Mouse (Mus musculus) G1E (cell line): ENCODE measurements around the gene Ppme1. TPM values are rescaled to one million over a fixed set of nuclear protein-coding genes. Genes with fewer than 3 reads are reported as not detected.

Source experiments
- ATAC-seq: 2 replicates; pipeline ENCODE4 v1.8.0; 2016; ENCODE audit warnings: mild to moderate bottlenecking; ENCODE audit not compliant: insufficient number of reproducible peaks, poor library complexity, low FRiP score, severe bottlenecking; ENCODE audit errors: extremely low read depth
- DNase-seq: peaks from one replicate; pipeline ENCODE4 v3.0.0; 2012; ENCODE audit warnings: low spot score
- H3K27me3 ChIP-seq: 2 replicates; pipeline ENCODE4 v1.6.1; 2012; ENCODE audit warnings: mild to moderate bottlenecking, low read length, inconsistent platforms; ENCODE audit not compliant: insufficient read depth
- H3K36me3 ChIP-seq: replicated peaks from 2 replicates; pipeline ENCODE3; 2012; ENCODE audit warnings: mild to moderate bottlenecking, inconsistent platforms
- H3K4me1 ChIP-seq: 2 replicates; pipeline ENCODE4 v1.6.1; 2012; ENCODE audit warnings: low read depth, low read length, inconsistent platforms, mixed read lengths; ENCODE audit not compliant: insufficient read depth
- H3K4me3 ChIP-seq: 2 replicates; pipeline ENCODE4 v1.5.1; 2012; ENCODE audit warnings: low read depth, mild to moderate bottlenecking, inconsistent platforms, low read length, moderate library complexity, mixed read lengths
- H3K9me3 ChIP-seq: replicated peaks from 2 replicates; pipeline ENCODE4 v1.6.1; 2012; ENCODE audit warnings: inconsistent platforms
- CTCF ChIP-seq: IDR thresholded peaks from 2 replicates; pipeline ENCODE4 v1.5.1; 2012; ENCODE audit warnings: low read depth, low read length, inconsistent platforms, mixed read lengths
- GATA1 ChIP-seq: IDR thresholded peaks from 2 replicates; pipeline ENCODE4 v1.6.1; 2012; ENCODE audit warnings: borderline replicate concordance, low read length, inconsistent platforms, mixed read lengths
- GATA2 ChIP-seq: IDR thresholded peaks from 2 replicates; pipeline ENCODE4 v1.6.1; 2012; ENCODE audit warnings: low read depth, low read length, inconsistent platforms, borderline replicate concordance
- POLR2AphosphoS5 ChIP-seq: IDR thresholded peaks from 2 replicates; pipeline ENCODE4 v1.6.1; 2012; ENCODE audit warnings: low read depth, low read length, inconsistent platforms; ENCODE audit not compliant: insufficient replicate concordance
- TAL1 ChIP-seq: conservative IDR thresholded peaks from 2 replicates; pipeline ENCODE4 v1.6.1; 2012; ENCODE audit warnings: low read depth, low read length, inconsistent platforms, mixed read lengths
- polyA plus RNA-seq: library from polyadenylated mRNA; stranded (reverse); fragments of >175 nt; gene quantifications from 2 replicates; pipeline ENCODE4 v1.2.3, GENCODE M21; 2012
- total RNA-seq, 2 experiments: library from RNA; stranded (forward) in 1 of 2; stranded (reverse) in 1 of 2; fragments of 200-1000 nt in 1 of 2; fragments of >200 nt in 1 of 2; fragmentation: Nextera tagmentation in 1 of 2; gene quantifications; 2 replicates each; pipeline ENCODE4 v1.2.3; 2014 to 2017

The Ppme1 gene
- total and polyA plus RNA-seq, 3 experiments = 57.8 to 87.0 (median 61.1) TPM

DNA sequence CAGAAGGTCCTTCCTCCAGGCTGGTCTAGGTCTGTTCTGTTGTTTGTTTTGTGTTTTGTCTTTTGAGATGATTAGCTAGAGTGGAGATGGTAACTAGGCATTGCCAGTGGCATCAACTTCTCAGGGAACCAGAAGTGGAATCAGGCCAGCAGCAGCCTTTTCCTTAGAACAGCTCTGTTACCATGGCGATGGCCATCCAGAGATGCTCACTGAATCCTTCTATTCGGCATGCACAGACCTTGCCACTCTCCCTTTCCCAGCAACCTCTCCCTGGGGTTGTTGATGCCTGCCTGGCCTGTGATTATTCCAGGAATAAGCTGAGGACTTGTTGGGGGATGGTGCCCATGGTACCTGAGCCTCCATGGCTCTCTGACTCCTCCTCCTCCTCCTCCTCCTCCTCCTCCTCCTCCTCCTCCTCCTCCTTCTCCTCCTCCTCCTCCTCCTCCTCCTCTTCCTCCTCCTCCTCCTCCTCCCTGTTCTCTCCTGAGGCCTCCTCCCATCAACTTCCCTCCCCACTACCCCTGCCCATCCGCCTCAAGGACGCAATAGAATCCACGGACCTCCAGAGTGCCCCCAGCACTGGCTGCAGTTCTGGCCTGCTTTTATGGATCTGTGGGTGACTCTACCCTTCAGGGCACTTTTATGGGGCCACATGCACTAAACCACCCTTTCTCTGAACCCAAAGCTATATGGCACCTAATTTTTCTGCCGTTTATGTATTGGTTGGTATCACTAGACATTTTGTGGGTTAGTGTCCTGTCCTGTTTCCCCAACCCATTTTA lies 64.0 kb downstream of the Ppme1 start:
- ATAC-seq (no peak), DNase-seq (no peak)
- H3K27me3 ChIP-seq = peaks cover 46% of the 10 kb centered on the region
- no peaks in the 10 kb centered on the region for H3K9me3 ChIP-seq
- H3K4me1 ChIP-seq = peaks cover 3% of the 10 kb centered on the region; the same call in 1 of the 2 replicates
- H3K4me3 ChIP-seq = no peak overlapping the region
- no peaks in the 10 kb centered on the region for H3K36me3 ChIP-seq
- TF ChIP-seq GATA2 = no peak
- TF ChIP-seq TAL1 = no peak
- TF ChIP-seq GATA1 = no peak
- TF ChIP-seq POLR2AphosphoS5 = no peak

DNA sequence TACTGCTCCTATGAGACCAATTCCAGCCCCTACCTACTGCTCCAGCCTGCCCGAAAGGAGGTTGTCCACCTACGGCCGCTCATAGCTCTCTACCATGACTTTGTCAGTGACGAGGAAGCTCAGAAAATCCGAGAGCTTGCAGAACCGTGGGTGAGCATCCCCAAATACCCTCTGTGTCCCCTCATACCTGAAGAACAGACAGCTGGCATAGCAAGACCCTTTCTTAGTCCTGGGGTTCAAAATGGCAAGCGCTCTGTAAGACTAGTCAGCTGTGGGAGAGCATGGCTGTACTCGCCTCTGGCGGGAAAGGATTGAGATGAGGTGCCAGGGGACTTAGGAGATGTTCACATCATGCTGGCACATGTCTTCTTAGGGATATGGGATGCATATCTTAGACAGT lies 66.2 kb downstream of the Ppme1 start:
- ATAC-seq = no peak

DNA sequence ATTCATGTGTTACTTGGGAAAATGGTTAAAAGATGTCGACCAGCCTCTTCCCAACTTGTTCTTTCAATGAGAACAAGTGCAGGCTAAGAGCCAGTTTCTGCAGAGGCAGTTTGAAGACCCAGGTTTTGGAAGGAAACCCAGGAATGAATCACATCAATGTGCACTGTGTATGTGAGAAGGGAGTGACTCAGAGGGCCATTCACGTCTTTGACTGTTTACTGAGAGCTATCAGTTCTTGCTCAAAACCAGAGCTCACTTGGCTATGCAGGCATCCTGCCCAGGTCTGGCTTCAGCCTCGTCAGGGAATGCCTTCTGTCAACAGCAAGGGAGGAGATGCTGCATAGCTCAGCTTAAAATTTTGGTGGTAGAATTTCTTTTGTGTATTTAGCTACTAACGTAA lies 69.8 kb downstream of the Ppme1 start:
- Histone ChIP-seq H3K9me3 (no peaks in the 10 kb centered on the region), H3K4me3 (no peak overlapping the region), H3K4me1 (no peaks in the 10 kb centered on the region), H3K27me3 (peaks cover 37% of the 10 kb centered on the region), H3K36me3 (no peaks in the 10 kb centered on the region)
- TF ChIP-seq GATA2 (no peak), POLR2AphosphoS5 (no peak), CTCF (no peak), GATA1 (no peak), TAL1 (no peak)
- DNase-seq = no peak
- no peak for ATAC-seq

More for the DNA sequence above, 66.2 kb downstream of the Ppme1 start:
- no peak for TF ChIP-seq GATA1
- TF ChIP-seq TAL1 = no peak
- no peak for TF ChIP-seq POLR2AphosphoS5
- no peak for TF ChIP-seq GATA2
- no peak for TF ChIP-seq CTCF
- no peak for DNase-seq
- H3K27me3 ChIP-seq = peaks cover 43% of the 10 kb centered on the region
- no peaks in the 10 kb centered on the region for H3K4me1 ChIP-seq
- H3K36me3 ChIP-seq = no peaks in the 10 kb centered on the region
- H3K4me3 ChIP-seq = no peak overlapping the region
- no peaks in the 10 kb centered on the region for H3K9me3 ChIP-seq

GRCm38 (mm10) chr7:100301390-100301789 lies 70.7 kb downstream of the Ppme1 start:
- no peaks in the 10 kb centered on the region for H3K4me1 ChIP-seq
- no peaks in the 10 kb centered on the region for H3K9me3 ChIP-seq
- no peak for ATAC-seq
- no peak overlapping the region for H3K4me3 ChIP-seq
- H3K27me3 ChIP-seq = peaks cover 37% of the 10 kb centered on the region
- no peaks in the 10 kb centered on the region for H3K36me3 ChIP-seq
- DNase-seq = no peak
- no peak for TF ChIP-seq POLR2AphosphoS5
- TF ChIP-seq GATA2 = no peak
- TF ChIP-seq TAL1 = no peak
- TF ChIP-seq CTCF = no peak
- no peak for TF ChIP-seq GATA1

DNA sequence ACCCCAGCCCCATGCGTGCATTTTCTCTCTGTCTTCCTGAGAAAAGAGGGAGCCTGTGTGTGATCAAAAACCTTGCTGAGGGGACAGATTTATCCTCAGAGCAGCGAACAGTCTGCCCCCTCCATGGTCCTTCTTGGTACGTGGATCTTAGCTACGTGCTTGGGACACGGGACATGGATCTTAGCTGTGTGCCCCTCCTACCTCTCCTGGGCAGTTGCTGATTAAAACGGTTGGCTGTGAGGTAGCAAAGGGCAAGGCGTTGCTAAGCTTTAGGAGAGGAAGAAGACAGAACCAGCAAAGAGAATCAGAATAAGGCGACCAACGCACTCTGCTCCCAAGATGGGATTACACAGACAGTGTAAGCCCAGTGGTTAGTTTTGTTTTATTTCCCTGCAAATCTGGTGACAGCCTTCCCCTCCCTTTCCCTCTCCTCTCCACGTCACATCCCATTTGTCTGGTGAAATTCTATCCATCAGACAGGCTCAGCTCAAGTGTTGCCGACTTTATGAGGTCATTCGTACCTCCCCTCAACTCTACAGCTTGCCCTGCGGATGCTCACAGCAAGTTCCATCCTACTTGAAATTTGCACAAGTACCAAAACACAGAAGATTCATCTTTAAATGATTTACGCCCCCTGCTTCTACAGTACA lies 73.1 kb downstream of the Ppme1 start:
- Histone ChIP-seq H3K27me3 (peaks cover 38% of the 10 kb centered on the region), H3K4me1 (no peaks in the 10 kb centered on the region), H3K9me3 (no peaks in the 10 kb centered on the region), H3K4me3 (no peak overlapping the region), H3K36me3 (no peaks in the 10 kb centered on the region)
- TF ChIP-seq GATA2 (no peak), POLR2AphosphoS5 (no peak), TAL1 (no peak), GATA1 (no peak), CTCF (no peak)
- ATAC-seq (no peak), DNase-seq (no peak)

DNA sequence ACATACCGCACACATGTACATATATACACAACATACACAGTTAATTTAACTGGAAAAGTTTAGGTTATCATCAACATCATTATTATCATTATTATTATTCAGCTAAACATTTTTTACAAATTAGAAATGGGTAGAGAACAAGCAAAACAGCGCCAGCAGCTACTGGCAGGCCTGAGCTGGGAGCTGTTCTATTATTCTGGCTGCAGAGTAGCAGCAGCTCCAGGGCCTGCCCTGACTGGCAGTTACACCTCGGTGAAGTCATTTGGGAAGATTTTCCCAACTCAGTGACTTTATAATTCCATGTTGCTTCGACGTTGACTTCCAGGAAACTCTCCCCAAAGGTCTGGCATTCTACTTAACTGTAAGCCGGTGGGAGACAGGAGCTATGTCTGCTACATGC lies 75.4 kb downstream of the Ppme1 start:
- H3K4me1 ChIP-seq = 0 out of 2 replicates have a peak, but pooled peaks cover 5% of the 10 kb centered on the region
- ATAC-seq (no peak), DNase-seq (no peak)
- H3K27me3 ChIP-seq = peaks cover 40% of the 10 kb centered on the region
- TF ChIP-seq TAL1 (no peak), POLR2AphosphoS5 (no peak), GATA2 (no peak), GATA1 (no peak), CTCF (no peak)
- no peaks in the 10 kb centered on the region for H3K36me3 ChIP-seq
- H3K4me3 ChIP-seq = no peak overlapping the region
- no peaks in the 10 kb centered on the region for H3K9me3 ChIP-seq
